Mouse (Mus musculus) kidney, embryonic 16.5 days (tissue): ENCODE measurements around the gene Hist1h4i. TPM values are rescaled to one million over a fixed set of nuclear protein-coding genes. Genes with fewer than 3 reads are reported as not detected.

ENCODE experiments used
- ATAC-seq: fragments of 200-750 bp; cut with Nextera tagmentation; 2 replicates; pipeline ENCODE4 v1.8.0; 2017; ENCODE audit warnings: moderate TSS enrichment; ENCODE audit not compliant: low FRiP score, low TSS enrichment
- H3K27ac ChIP-seq: fragments of 300-500 bp; sonication (generic); 2 replicates; pipeline ENCODE4 v1.5.1; 2014; ENCODE audit warnings: low read length
- H3K27me3 ChIP-seq: fragments of 300-500 bp; sonication (generic); 2 replicates; pipeline ENCODE4 v1.6.1; 2014; ENCODE audit warnings: low read length, control low read depth, mixed read lengths; ENCODE audit not compliant: insufficient read depth
- H3K36me3 ChIP-seq: fragments of 300-500 bp; sonication (generic); 2 replicates; pipeline ENCODE4 v1.6.1; 2014; ENCODE audit warnings: low read length, control low read depth, mixed read lengths; ENCODE audit not compliant: insufficient read depth
- H3K4me1 ChIP-seq: fragments of 300-500 bp; sonication (generic); 2 replicates; pipeline ENCODE4 v1.6.1; 2014; ENCODE audit warnings: low read length, control low read depth, mixed read lengths; ENCODE audit not compliant: insufficient read depth
- H3K4me2 ChIP-seq: fragments of 300-500 bp; sonication (generic); replicated peaks from 2 replicates; pipeline ENCODE4 v1.6.1; 2014; ENCODE audit warnings: low read depth, low read length
- H3K4me3 ChIP-seq: fragments of 300-500 bp; sonication (generic); 2 replicates; pipeline ENCODE4 v1.5.1; 2014; ENCODE audit warnings: mild to moderate bottlenecking, low read length
- H3K9ac ChIP-seq: fragments of 300-500 bp; sonication (generic); replicated peaks from 2 replicates; pipeline ENCODE4 v1.6.1; 2014; ENCODE audit warnings: low read length
- H3K9me3 ChIP-seq: fragments of 300-500 bp; sonication (generic); 2 replicates; pipeline ENCODE4 v1.6.1; 2016; ENCODE audit warnings: low read length, control low read depth
- WGBS: fragments of 180-500 bp; shearing (Covaris S2); extraction: QIAGEN DNeasy Blood & Tissue Kit; methylation state at CpG from one replicate; pipeline ENCODE4 v1.1.7; 2014; 5-methylcytosine and 5-hydroxymethylcytosine counted together
- polyA plus RNA-seq: library from polyadenylated mRNA; unstranded; fragments of >200 nt; fragmentation: Nextera tagmentation; extraction: Ambion mirVana; gene quantifications from 2 replicates; pipeline ENCODE4 v1.2.1, GENCODE M21; 2015

Gene Hist1h4i
- polyA plus RNA-seq, 1 experiment from 2014 or later, result 29.5 TPM

GRCm38 (mm10) chr13:21998412-21998811 is 42.8 kb downstream of the Hist1h4i start:
- H3K4me1 ChIP-seq, result peaks cover 14% of the 10 kb centered on the region
- H3K4me2 ChIP-seq, result no peak overlapping the region
- ATAC-seq, result no peak
- no peak overlapping the region for H3K9ac ChIP-seq
- WGBS, result 18% methylated on average over 3 of the region's 3 CpGs
- H3K36me3 ChIP-seq, result no peaks in the 10 kb centered on the region
- no peak overlapping the region for H3K4me3 ChIP-seq
- H3K27ac ChIP-seq, result no peak overlapping the region
- peaks cover 91% of the 10 kb centered on the region for H3K27me3 ChIP-seq
- no peaks in the 10 kb centered on the region for H3K9me3 ChIP-seq

- Histone ChIP-seq H3K4me2 (no peak overlapping the region), H3K4me3 (no peak overlapping the region), H3K27me3 (peaks cover 88% of the 10 kb centered on the region), H3K4me1 (peaks cover 14% of the 10 kb centered on the region), H3K9ac (no peak overlapping the region), H3K27ac (no peak overlapping the region), H3K9me3 (no peaks in the 10 kb centered on the region), H3K36me3 (no peaks in the 10 kb centered on the region)
- 10% methylated on average over 4 of the region's 4 CpGs for WGBS
- no peak for ATAC-seq
Measured at GRCm38 (mm10) chr13:21997821-21998220, 43.3 kb downstream of the Hist1h4i start.

DNA sequence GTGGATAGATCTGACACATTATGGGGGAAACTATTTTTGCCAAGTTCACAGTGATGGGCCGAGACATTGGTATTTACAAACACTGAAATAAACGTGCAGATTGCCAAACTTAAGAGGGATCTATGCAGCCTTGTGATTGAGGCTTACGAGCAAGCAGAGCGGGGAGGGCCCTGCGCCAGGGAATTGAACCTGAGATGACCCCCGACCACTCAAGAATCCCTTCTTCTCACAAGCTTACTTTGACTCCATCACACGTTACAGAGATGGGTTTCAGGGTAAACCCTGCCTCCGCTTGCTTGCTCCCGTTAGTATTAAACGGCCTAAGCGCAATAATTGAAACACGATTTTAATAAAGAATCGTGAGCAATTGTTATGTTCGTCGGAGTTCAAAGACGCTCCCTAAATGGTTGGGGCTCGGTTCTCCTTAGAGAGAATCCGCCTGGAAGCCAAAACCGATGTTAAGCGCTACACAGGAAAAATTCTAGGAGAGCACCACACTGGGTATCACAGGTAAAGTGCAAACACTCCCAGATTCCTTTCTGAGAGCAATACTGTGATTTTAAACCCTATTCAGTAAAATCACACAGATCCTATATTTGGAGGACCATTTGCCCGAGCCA is 43.9 kb downstream of the Hist1h4i start:
- Histone ChIP-seq H3K9ac (no peak overlapping the region), H3K9me3 (no peaks in the 10 kb centered on the region), H3K27ac (no peak overlapping the region), H3K4me1 (peaks cover 14% of the 10 kb centered on the region), H3K36me3 (no peaks in the 10 kb centered on the region), H3K4me2 (peak overlapping the region; percentile 64), H3K4me3 (peak overlapping the region; percentile 39), H3K27me3 (peaks cover 84% of the 10 kb centered on the region)
- 3% methylated on average over 21 of the region's 21 CpGs for WGBS
- ATAC-seq, result no peak

DNA sequence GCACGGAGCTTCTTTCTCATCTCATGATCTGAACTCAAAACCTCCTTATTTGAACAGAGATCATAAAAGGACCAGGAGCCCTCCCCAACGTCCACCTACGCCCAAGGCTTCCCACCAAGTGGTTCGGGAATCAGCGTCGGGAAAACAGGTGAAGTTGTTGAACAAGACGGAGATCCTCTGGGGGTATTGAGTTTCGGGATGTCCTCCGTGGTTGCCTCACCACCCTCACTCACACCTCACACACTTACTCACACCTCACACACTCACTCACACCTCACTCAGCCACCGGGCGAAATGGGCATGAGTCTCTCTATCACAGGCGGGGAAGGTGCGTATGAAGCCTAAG is 44.3 kb downstream of the Hist1h4i start:
- Histone ChIP-seq H3K4me3 (peak overlapping the region; percentile 39), H3K36me3 (no peaks in the 10 kb centered on the region), H3K4me1 (peaks cover 14% of the 10 kb centered on the region), H3K27me3 (peaks cover 79% of the 10 kb centered on the region), H3K9ac (no peak overlapping the region), H3K27ac (no peak overlapping the region), H3K9me3 (no peaks in the 10 kb centered on the region), H3K4me2 (peak overlapping the region; percentile 64)
- 3% methylated on average over 13 of the region's 13 CpGs for WGBS
- no peak for ATAC-seq

GRCm38 (mm10) chr13:21996101-21996839 is 44.9 kb downstream of the Hist1h4i start:
- 2% methylated on average over 12 of the region's 12 CpGs for WGBS
- peaks cover 74% of the 10 kb centered on the region for H3K27me3 ChIP-seq

DNA sequence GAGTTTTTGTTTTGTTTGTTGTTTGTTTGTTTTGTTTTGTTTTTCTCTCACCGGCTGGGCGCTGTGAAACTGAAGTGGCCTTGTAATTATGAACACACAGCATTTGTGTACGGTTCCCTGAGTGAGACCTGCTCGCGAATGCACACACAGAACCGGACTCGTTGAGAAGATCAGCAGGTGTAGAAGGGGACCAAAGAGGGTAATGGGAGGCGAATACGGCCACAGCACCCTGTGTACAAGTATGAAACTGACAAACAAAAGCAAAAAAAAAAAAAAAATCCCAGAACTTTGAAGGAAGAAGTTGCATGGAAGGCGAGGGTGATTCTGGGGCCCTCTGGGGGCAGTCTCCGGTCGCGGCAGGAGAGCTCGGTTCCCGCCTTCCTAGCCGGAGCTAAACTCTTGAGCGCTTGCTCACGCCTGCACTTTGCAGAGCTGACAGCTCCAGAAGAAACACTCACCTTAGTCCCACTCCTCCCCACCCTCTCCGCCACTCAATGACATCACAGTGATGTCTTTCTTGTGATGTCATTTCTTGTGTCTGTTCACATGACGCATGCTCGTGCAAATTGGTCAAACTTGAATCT is 45.7 kb downstream of the Hist1h4i start:
- H3K27me3 ChIP-seq, result peaks cover 65% of the 10 kb centered on the region
- peak overlapping the region; percentile 64 for H3K4me2 ChIP-seq
- no peaks in the 10 kb centered on the region for H3K36me3 ChIP-seq
- peak overlapping the region; percentile 11; the same call in 1 of the 2 replicates for H3K9ac ChIP-seq
- peak; percentile 70; the same call in 1 of the 2 replicates for ATAC-seq
- peak overlapping the region; percentile 50 for H3K4me3 ChIP-seq
- H3K9me3 ChIP-seq, result peaks cover 6% of the 10 kb centered on the region
- no peak overlapping the region for H3K27ac ChIP-seq
- under 1% methylated on average over 20 of the region's 21 CpGs for WGBS
- peaks cover 14% of the 10 kb centered on the region for H3K4me1 ChIP-seq

More at GRCm38 (mm10) chr13:21996101-21996839, 44.9 kb downstream of the Hist1h4i start:
- H3K9me3 ChIP-seq, result peaks cover under 1% of the 10 kb centered on the region
- no peaks in the 10 kb centered on the region for H3K36me3 ChIP-seq
- H3K4me2 ChIP-seq, result peak overlapping the region; percentile 64
- no peak overlapping the region for H3K9ac ChIP-seq
- H3K27ac ChIP-seq, result no peak overlapping the region
- H3K4me1 ChIP-seq, result peaks cover 14% of the 10 kb centered on the region
- peak overlapping the region; percentile 50 for H3K4me3 ChIP-seq
- ATAC-seq, result no peak; the same call in 1 of the 2 replicates

DNA sequence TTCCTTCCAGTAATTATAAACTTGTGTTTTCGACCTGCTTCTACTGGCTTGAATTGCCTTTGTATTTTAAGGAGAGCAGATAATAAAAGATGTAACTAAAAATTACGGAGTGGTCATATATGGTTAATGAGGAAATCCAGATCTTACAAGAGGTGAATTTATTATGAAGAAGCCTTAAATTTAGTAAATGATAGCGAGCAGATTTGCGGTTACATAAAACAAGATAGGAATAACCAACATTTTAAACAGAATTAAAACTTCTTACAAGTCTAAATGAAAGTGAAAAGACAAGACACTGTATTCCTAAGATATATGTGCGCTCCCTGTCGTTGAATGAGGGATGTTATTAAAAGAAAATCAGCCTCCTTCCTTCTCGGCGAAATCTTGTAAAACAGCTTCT is 46.3 kb downstream of the Hist1h4i start:
- Histone ChIP-seq H3K27ac (no peak overlapping the region), H3K36me3 (no peaks in the 10 kb centered on the region), H3K9ac (0 out of 2 replicates have a peak overlapping the region, but pooled peaks have one; percentile 11), H3K4me3 (peak overlapping the region; percentile 50), H3K27me3 (peaks cover 60% of the 10 kb centered on the region), H3K9me3 (peaks cover 8% of the 10 kb centered on the region), H3K4me1 (peaks cover 14% of the 10 kb centered on the region), H3K4me2 (peak overlapping the region; percentile 64)
- no peak for ATAC-seq
- 5% methylated on average over 8 of the region's 8 CpGs for WGBS

- H3K4me1 ChIP-seq, result peaks cover 14% of the 10 kb centered on the region
- peak overlapping the region; percentile 21; the same call in 1 of the 2 replicates for H3K4me2 ChIP-seq
- H3K9me3 ChIP-seq, result peaks cover 8% of the 10 kb centered on the region
- peaks cover 52% of the 10 kb centered on the region for H3K27me3 ChIP-seq
- H3K4me3 ChIP-seq, result no peak overlapping the region
- 3% methylated on average over 22 of the region's 22 CpGs for WGBS
- no peak overlapping the region for H3K9ac ChIP-seq
- H3K27ac ChIP-seq, result no peak overlapping the region
- no peak for ATAC-seq
- H3K36me3 ChIP-seq, result no peaks in the 10 kb centered on the region
Measured at GRCm38 (mm10) chr13:21993957-21994738, 47.0 kb downstream of the Hist1h4i start.

DNA sequence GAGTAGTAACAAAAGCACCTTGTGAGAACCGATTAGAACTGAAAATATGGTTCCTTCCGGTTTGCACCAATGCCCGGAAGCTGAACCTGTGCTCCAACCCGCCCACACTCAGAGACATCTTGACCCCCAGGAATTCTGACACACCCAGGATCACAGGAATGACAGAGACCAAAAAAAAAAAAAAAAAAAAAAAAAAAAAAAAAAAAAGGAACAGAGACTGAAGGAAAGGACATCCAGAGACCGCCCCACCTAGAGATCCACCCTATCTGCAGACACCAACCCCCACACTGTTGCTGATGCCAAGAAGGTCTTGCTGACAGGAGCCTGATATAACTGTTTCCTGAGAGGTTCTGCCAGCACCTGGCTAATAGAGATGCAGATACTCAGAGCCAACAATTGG is 48.6 kb downstream of the Hist1h4i start:
- WGBS, result 83% methylated on average over 5 of the region's 5 CpGs
- Histone ChIP-seq H3K27me3 (peaks cover 43% of the 10 kb centered on the region), H3K4me3 (no peak overlapping the region), H3K27ac (no peak overlapping the region), H3K9me3 (peaks cover 8% of the 10 kb centered on the region), H3K4me1 (peaks cover 14% of the 10 kb centered on the region), H3K9ac (no peak overlapping the region), H3K4me2 (no peak overlapping the region), H3K36me3 (no peaks in the 10 kb centered on the region)
- ATAC-seq, result no peak
